Mouse (Mus musculus) C2C12 (cell line): ENCODE measurements around the gene Osbpl8. TPM values are rescaled to one million over a fixed set of nuclear protein-coding genes. Genes with fewer than 3 reads are reported as not detected.
"Not testable (repeated sequence)": the region's sequence is repeated elsewhere in the genome, so short reads cannot be mapped to it uniquely, and the experiment has no call there.

Experiments used
- H3K27me3 ChIP-seq: one replicate; pipeline ENCODE4 v1.6.1; 2011; ENCODE audit not compliant: control insufficient read depth, insufficient read depth, insufficient read length
- H3K36me3 ChIP-seq: one replicate; pipeline ENCODE4 v1.6.1; 2011; ENCODE audit not compliant: control insufficient read depth, insufficient read depth
- H3K4me3 ChIP-seq: one replicate; pipeline ENCODE4 v1.5.1; 2011; ENCODE audit warnings: mild to moderate bottlenecking, control low read depth; ENCODE audit not compliant: poor library complexity, insufficient read depth, severe bottlenecking
- H3K79me2 ChIP-seq: one replicate; pipeline ENCODE4 v1.6.1; 2011; ENCODE audit not compliant: control insufficient read depth, insufficient read depth
- H3K79me3 ChIP-seq: one replicate; pipeline ENCODE4 v1.6.1; 2011; ENCODE audit warnings: low read depth, control low read depth
- H3ac ChIP-seq: one replicate; pipeline ENCODE3; 2011; ENCODE audit warnings: low read depth; ENCODE audit not compliant: control insufficient read depth, insufficient read length
- CEBPB ChIP-seq: IDR thresholded peaks from one replicate; pipeline ENCODE4 v1.6.1; 2011; ENCODE audit warnings: low read depth, mild to moderate bottlenecking, control low read depth, moderate library complexity
- CTCF ChIP-seq: IDR thresholded peaks from one replicate; pipeline ENCODE4 v1.5.1; 2011; ENCODE audit not compliant: control insufficient read depth, insufficient read depth, insufficient read length
- FOSL1 ChIP-seq: IDR thresholded peaks from one replicate; pipeline ENCODE4 v1.8.0; 2011; ENCODE audit warnings: mild to moderate bottlenecking, low read length; ENCODE audit not compliant: poor library complexity, insufficient read depth, severe bottlenecking
- MAX ChIP-seq: IDR thresholded peaks from one replicate; pipeline ENCODE4 v1.6.1; 2011; ENCODE audit warnings: mild to moderate bottlenecking, control low read depth
- MYOD1 ChIP-seq: IDR thresholded peaks from one replicate; pipeline ENCODE4 v1.6.1; 2011; ENCODE audit warnings: low read depth; ENCODE audit not compliant: control insufficient read depth, insufficient read length
- MYOG ChIP-seq: IDR thresholded peaks from one replicate; pipeline ENCODE4 v1.6.1; 2011; ENCODE audit not compliant: control insufficient read depth, insufficient read length; ENCODE audit errors: extremely low read depth
- USF1 ChIP-seq: IDR thresholded peaks from one replicate; pipeline ENCODE4 v1.6.1; 2011; ENCODE audit warnings: low read depth, mild to moderate bottlenecking, control low read depth, moderate library complexity
- polyA plus RNA-seq: library from polyadenylated mRNA; unstranded; fragments of >200 nt; fragmentation: generic; extraction: Trizol; gene quantifications from one replicate; pipeline ENCODE4 v1.2.1, GENCODE M21; 2012; ENCODE audit warnings: missing spikeins

The Osbpl8 gene
- polyA plus RNA-seq, 1 experiment: 2.8 TPM

DNA sequence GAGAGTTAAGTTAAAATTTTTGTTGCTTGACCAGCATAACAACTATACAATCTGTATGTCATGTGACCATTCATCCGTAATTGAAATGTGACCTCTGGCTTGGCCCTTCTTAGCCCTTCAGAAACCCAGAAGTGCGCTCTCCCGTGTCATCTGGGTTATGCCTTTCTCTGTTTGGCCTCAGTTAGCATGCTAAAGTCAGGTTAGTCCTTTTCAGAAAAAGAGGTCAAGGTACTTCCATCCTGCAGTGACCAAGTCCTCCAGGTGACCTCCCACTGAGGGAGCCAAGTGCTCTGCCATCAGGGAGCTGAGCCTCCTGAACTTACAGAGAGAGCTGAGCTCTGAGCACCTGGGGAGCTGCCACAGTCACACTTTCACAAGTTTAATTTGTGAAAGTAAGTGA lies 33.7 kb upstream of the Osbpl8 start:
- no peaks in the 10 kb centered on the region for H3K36me3 ChIP-seq
- H3K27me3 ChIP-seq: no peaks in the 10 kb centered on the region
- H3K79me3 ChIP-seq: no peaks in the 10 kb centered on the region
- TF ChIP-seq MYOG: no peak
- TF ChIP-seq FOSL1: no peak
- no peak for TF ChIP-seq MYOD1
- no peak for TF ChIP-seq CEBPB
- no peak for TF ChIP-seq MAX
- TF ChIP-seq USF1: no peak
- no peak for TF ChIP-seq CTCF
- no peak overlapping the region for H3ac ChIP-seq
- no peak overlapping the region for H3K4me3 ChIP-seq
- H3K79me2 ChIP-seq: no peaks in the 10 kb centered on the region

DNA sequence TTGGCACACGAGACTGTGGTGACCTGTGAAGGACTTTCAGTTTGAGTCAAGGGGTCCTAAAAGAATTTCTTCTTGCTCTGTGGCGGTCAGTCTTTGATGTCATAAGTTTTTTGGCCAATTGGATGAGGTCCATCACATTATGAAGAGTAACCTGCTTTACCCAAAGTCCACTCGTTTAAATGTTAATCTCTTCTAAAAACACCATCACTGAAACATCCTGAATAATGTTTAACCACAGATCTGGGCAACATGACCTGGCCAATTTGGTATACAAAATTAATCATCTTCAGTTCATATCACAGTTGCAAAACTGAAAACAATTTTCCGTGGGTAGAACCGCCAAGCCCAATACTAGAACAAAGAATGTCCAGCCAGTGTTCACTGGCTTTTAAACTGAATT lies 31.3 kb upstream of the Osbpl8 start:
- no peak for TF ChIP-seq FOSL1
- no peak for TF ChIP-seq MYOG
- TF ChIP-seq CEBPB: no peak
- no peak for TF ChIP-seq CTCF
- no peak for TF ChIP-seq MAX
- no peak for TF ChIP-seq MYOD1
- Histone ChIP-seq H3K79me3 (no peaks in the 10 kb centered on the region), H3K27me3 (no peaks in the 10 kb centered on the region), H3K36me3 (no peaks in the 10 kb centered on the region), H3K79me2 (no peaks in the 10 kb centered on the region), H3K4me3 (no peak overlapping the region), H3ac (no peak overlapping the region)

- H3K4me3 ChIP-seq: no peak overlapping the region
- H3K36me3 ChIP-seq: no peaks in the 10 kb centered on the region
- no peaks in the 10 kb centered on the region for H3K79me3 ChIP-seq
- TF ChIP-seq CEBPB (no peak), MAX (no peak), FOSL1 (no peak), MYOD1 (no peak), MYOG (no peak), CTCF (no peak), USF1 (no peak)
- no peaks in the 10 kb centered on the region for H3K79me2 ChIP-seq
- H3ac ChIP-seq: no peak overlapping the region
- H3K27me3 ChIP-seq: no peaks in the 10 kb centered on the region
These were observed 30.6 kb upstream of the Osbpl8 start for GRCm38 (mm10) chr10:111133936-111134335.

DNA sequence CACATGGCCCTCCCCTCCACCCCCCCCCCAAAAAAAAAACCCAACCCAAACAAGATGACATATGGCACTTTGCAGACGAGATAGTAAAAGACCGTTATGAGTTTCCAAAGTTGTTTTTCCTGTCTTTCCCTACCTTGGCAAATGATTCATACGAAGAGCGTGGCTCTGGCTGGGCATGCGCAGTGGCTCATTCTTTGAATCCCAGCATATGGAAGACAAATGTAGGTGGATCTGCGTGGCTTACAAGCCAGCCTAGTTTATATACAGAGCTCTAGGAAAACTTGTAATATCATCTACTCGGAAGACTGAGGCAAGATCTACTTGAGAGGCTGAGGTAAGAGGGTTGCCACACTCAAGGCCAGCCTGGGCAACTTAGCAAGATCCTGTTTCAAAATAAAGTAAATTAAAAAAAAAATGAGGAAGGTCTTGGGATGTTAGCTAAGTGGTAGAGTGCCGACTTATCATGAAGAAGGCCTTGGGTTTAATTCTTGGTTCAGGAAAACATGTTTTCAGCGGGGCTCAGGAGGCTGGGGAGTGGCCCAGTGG lies 30.1 kb upstream of the Osbpl8 start:
- no peaks in the 10 kb centered on the region for H3K79me2 ChIP-seq
- TF ChIP-seq CTCF (no peak), FOSL1 (no peak), MAX (no peak), USF1 (no peak), MYOD1 (no peak), CEBPB (no peak), MYOG (no peak)
- no peak overlapping the region for H3ac ChIP-seq
- no peaks in the 10 kb centered on the region for H3K79me3 ChIP-seq
- H3K36me3 ChIP-seq: no peaks in the 10 kb centered on the region
- no peaks in the 10 kb centered on the region for H3K27me3 ChIP-seq
- H3K4me3 ChIP-seq: no peak overlapping the region

GRCm38 (mm10) chr10:111136306-111136705 lies 28.2 kb upstream of the Osbpl8 start:
- not testable (repeated sequence) for H3ac ChIP-seq, H3K79me3 ChIP-seq, H3K27me3 ChIP-seq, H3K79me2 ChIP-seq, H3K4me3 ChIP-seq, H3K36me3 ChIP-seq

DNA sequence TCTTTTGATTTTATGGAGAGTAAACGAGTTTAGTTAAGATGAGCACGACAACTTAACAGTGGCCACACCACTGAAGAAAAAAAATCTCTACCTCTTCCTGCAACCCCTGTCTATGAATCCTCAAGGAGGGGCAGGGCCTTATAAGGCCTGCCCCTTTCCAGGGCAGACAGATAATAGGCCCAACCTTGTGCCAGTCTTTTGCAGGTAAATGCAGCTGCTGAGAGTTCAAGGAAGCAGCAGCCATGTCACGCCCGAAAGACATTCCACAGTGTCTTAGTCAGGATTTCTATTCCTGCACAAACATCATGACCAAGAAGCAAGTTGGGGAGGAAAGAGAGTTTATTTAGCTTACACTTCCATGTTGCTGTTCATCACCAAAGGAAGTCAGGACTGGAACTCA lies 26.6 kb upstream of the Osbpl8 start:
- no peak overlapping the region for H3ac ChIP-seq
- TF ChIP-seq MAX: no peak
- TF ChIP-seq CEBPB: no peak
- TF ChIP-seq MYOD1: no peak
- no peak for TF ChIP-seq FOSL1
- TF ChIP-seq USF1: no peak
- TF ChIP-seq MYOG: no peak
- no peak for TF ChIP-seq CTCF
- no peaks in the 10 kb centered on the region for H3K79me2 ChIP-seq
- no peaks in the 10 kb centered on the region for H3K36me3 ChIP-seq
- no peak overlapping the region for H3K4me3 ChIP-seq
- H3K27me3 ChIP-seq: no peaks in the 10 kb centered on the region
- no peaks in the 10 kb centered on the region for H3K79me3 ChIP-seq
